ENCODE assay signal across 24 mouse cellular contexts in the genomic region with DNA sequence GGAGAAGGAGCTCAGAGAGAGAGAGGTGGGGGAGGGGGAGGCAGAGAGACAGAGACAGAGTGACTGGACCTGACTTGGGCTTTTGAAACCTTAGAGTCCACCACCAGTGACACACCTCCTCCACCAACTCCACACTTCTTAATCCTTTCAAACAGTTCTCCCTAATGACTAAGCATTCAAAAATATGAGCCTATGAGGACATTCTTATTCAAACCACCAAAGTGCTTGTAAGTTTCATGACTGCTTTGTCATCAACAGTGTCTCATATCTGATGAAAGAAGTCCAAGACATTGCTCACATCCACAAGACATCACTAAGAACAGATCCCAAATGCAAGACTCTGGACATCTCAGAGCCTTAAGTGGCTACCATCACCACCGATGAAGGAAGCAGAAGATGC.
"Had no signal": no experiment of that assay in that cellular context is flagged by ENCODE, and none has a peak within 500 bp of the region (broad histone marks: within the 10 kb centered on the region; RNA-seq: fewer than 3 reads in every experiment).

No protein-coding gene starts in this region.

- H3K4me3 ChIP-seq: gastrocnemius, adult 2 months; heart, embryonic 10.5 days; heart, embryonic 12.5 days; hindbrain, embryonic 10.5 days; hindbrain, embryonic 12.5 days; intestine, embryonic 15.5 days; layer of hippocampus, adult 2 months; limb, embryonic 13.5 days; limb, embryonic 15.5 days; liver, embryonic 12.5 days had no signal

- H3K4me2 ChIP-seq: heart, embryonic 12.5 days; hindbrain, embryonic 12.5 days; hindbrain, embryonic 14.5 days; intestine, embryonic 15.5 days; limb, embryonic 13.5 days; limb, embryonic 15.5 days; liver, embryonic 12.5 days had no signal

- DNase-seq: gastrocnemius, adult 2 months; gastrocnemius, postnatal 10 days; gastrocnemius, postnatal 25 days; heart, adult 18-20 months; heart, postnatal 10 days; heart, postnatal 4 days; kidney, adult 18-20 months; kidney, adult 8-10 months; kidney, postnatal 10 days; kidney, postnatal 25 days; kidney, postnatal 4 days; layer of hippocampus, adult 9-11 months; layer of hippocampus, postnatal 36 days; left cerebral cortex, postnatal 4 days had no signal

- H3K27me3 ChIP-seq: heart, embryonic 12.5 days; hindbrain, embryonic 12.5 days; intestine, embryonic 15.5 days; limb, embryonic 13.5 days; limb, embryonic 15.5 days; liver, embryonic 12.5 days had no signal

- H3K36me3 ChIP-seq: heart, embryonic 10.5 days; heart, embryonic 12.5 days; hindbrain, embryonic 10.5 days; hindbrain, embryonic 12.5 days; intestine, embryonic 15.5 days; limb, embryonic 13.5 days; limb, embryonic 15.5 days; liver, embryonic 12.5 days had no signal
